Mouse (Mus musculus) mouse embryonic stem cell (cell line): ENCODE measurements around the gene Pck1.

Experiments used
- in situ Hi-C, 2 experiments: fragments of 300-500 bp; cut with MboI; formaldehyde crosslinking; loops; 1 replicate in 1 of 2; 3 replicates in 1 of 2; pipeline ENCODE4 v1.14.3; 2019 to 2020; ENCODE audit warnings: low sequenced_read_pairs in 2 of 2, low pct_unique_long_range_greater_than_20kb in 1 of 2, mixed read lengths in 1 of 2; ENCODE audit not compliant: unreplicated experiment in 1 of 2

Gene Pck1

DNA sequence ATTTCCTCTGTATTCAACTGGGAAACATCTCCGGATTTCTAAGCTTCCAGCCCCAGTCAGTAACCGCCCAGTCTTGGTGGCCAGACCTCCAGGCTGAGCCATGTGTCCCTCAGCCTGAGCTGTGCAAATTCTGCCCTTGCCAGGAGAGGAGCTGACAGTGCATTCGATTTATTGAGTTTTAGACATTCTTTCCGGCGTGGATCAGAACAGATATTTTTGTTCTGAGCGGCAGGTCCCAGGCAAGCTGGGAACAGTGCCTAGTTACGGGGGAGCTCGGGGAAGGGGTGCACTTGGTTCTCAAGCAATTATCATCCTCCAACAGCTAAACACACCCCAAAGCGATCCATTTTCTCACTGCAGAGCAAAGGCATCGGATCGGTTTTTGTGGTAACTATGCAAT, 9.2 kb upstream of the Pck1 start:
- in situ Hi-C loops = no loop called here

DNA sequence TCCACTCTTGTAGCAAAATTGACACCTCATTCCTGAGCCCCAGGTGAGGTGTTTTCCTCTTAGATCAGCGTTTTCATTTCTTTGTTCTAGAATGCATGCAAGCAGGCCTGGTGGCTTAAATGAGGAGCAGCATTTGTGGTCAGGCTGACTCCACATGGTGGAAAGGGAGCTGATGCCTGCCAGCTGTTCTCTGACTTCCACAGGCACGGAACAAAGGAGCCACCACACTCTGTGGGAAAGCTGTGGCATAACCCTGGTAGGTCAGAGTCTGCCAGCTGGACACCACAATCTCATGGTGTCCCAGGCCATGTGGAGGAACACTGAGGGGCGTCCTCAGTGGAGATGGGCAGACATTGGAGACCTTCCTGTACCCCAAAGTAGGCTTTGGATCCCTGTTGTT, 7.0 kb upstream of the Pck1 start:
- in situ Hi-C loops = no loop called here

DNA sequence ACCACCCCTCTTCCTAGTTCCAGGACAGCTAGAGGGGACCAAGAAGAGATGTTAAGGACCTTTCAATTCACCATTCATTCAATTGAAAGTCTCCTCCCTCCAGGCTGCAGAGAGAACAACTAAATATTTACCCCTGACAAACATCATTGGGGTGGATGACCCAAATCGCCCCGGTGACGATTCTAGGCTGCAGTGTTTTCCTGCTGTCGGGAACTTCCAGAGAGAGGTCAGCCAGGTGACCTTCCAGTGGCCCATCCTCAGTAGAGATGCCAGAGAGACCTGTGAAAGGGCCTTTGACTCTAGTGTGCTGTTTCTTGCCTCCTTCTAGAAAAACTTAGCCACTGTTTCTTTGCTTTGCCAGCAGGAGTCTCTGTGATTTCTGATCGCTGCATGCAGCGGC, 6.1 kb upstream of the Pck1 start:
- in situ Hi-C loops = no loop called here

DNA sequence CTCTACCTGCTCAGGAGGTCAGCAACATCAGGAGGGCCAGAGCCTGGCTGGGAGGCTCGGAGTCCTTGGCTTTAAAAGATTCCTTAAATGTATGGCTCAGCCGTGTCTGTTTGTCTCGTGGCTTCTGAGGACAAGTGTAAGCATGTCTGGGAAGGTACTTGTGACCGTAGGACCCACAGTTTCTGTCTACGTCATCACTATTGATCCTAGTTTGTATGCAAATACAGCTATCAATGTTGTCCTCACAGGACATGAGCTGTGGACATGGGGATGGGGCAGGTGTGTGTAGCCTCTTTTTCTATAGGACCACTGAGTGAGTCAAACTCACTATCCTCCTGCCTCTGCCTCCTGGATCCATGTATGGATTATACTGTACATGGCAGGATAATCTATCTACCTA, 4.8 kb upstream of the Pck1 start:
- in situ Hi-C loops = no loop called here

DNA sequence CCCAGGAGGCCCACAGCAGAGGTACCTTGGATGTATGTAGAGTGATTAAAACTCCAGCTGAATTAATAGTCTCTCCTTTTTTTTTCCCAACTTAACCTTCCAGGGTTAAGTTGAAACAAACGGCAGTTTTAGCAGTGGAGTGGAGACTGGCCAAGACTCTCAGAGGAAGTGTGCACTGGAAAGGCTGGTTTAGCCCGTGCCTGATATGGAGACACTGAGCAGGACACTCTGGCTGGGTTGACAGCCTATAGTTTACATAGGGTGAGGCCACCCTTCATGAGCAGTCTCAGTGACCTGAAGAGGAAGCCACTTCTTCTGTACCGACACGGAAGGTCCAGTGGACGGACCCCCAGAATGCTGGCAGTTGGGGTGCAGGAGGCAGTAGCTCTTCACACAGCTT, 1.5 kb upstream of the Pck1 start:
- in situ Hi-C loops = no loop called here

DNA sequence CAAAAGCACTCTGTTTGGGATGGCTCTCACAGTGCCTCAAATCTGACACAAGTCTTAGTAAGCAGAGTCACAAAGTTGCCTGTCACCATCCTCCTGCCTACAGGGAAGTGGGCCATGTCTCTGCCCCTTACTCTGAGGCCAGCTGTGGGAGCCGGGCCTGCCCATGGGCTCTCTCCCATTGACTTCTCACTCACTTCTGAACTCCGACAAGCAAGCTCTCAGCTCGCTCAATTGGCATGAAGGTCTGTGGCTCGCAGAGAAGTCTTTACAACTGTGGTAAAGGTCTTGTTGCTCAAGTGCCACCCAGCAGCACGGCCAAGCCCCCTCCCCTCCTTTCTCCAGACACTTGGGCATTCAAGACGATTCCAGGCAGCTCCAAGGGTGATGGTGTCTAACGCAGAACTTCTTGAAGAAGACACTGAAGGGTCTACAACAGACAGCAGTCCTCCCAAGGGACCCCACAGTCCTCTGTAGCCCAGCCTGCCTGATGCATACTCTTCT, 1.0 kb upstream of the Pck1 start:
- in situ Hi-C loops = no loop called here

DNA sequence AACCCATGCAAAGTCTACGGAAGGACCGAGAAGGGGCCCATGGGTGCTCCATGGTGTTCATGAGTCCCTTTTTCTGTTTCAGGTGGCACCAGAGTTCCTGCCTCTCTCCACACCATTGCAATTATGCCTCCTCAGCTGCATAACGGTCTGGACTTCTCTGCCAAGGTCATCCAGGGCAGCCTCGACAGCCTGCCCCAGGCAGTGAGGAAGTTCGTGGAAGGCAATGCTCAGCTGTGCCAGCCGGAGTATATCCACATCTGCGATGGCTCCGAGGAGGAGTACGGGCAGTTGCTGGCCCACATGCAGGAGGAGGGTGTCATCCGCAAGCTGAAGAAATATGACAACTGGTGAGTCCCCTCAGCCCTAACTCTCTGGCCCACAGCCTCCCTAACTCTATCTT, 418 bp downstream of the Pck1 start:
- in situ Hi-C loops = no loop called here

DNA sequence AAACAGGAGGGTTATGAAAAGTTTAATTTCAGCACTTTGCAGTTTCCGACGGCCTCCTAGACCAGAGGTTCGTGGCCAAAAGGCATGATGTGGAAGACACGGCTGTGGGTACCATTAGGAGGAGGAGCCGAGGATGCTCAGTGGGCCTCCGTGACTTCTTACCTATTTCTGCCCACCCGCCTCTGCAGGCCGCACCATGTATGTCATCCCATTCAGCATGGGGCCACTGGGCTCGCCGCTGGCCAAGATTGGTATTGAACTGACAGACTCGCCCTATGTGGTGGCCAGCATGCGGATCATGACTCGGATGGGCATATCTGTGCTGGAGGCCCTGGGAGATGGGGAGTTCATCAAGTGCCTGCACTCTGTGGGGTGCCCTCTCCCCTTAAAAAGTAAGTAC, 1.7 kb downstream of the Pck1 start:
- in situ Hi-C loops = no loop called here

DNA sequence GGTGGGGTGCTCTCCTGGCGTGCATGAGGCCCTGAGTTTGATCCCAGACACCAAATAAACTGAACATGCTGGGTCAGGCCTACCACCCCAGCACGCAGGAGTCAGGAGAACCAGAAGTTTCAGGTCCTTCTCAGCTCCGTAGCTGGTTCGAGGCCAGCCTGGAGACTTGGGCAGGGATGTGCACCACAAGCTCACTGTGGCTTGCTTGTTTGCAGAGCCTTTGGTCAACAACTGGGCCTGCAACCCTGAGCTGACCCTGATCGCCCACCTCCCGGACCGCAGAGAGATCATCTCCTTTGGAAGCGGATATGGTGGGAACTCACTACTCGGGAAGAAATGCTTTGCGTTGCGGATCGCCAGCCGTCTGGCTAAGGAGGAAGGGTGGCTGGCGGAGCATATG, 2.1 kb downstream of the Pck1 start:
- in situ Hi-C loops = no loop called here

DNA sequence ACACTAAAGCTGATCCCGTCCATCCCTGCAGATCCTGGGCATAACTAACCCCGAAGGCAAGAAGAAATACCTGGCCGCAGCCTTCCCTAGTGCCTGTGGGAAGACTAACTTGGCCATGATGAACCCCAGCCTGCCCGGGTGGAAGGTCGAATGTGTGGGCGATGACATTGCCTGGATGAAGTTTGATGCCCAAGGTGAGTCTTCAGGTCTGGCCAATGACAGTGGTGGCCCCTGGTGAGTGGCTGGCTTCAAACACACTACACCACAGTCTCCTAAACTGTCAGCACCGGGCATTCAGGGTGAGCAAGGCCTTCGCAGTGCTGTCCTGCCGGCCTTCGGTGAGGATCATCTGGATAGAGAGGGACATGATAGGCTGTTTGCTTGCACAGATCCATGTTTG, 3.1 kb downstream of the Pck1 start:
- in situ Hi-C loops = no loop called here

DNA sequence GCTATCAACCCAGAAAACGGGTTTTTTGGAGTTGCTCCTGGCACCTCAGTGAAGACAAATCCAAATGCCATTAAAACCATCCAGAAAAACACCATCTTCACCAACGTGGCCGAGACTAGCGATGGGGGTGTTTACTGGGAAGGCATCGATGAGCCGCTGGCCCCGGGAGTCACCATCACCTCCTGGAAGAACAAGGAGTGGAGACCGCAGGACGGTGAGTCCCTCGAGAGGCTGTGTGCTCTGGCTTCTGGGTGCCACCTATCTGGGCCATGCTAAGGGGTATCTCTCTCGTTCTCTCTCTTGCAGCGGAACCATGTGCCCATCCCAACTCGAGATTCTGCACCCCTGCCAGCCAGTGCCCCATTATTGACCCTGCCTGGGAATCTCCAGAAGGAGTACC, 4.1 kb downstream of the Pck1 start:
- in situ Hi-C loops = no loop called here

DNA sequence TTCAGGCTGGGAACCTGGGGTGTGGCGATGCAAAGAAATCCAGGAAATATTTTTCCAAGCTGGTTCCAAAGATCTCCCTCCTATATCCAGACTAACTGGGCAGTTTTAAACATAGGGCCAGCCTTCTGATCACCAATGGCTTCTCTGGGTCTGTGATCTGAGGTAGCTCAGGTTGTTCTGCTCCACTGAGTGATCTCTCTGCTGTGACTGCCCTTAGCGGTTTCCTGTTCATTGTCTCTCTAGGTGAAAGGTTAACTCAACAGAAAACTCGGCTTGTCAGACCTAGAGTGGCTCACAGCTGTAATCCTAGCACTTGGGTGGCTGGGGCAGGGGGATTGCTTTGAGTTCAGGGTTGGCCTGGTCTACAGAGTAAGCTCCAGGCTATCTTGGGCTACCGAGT, 4.5 kb downstream of the Pck1 start:
- in situ Hi-C loops = no loop called here

DNA sequence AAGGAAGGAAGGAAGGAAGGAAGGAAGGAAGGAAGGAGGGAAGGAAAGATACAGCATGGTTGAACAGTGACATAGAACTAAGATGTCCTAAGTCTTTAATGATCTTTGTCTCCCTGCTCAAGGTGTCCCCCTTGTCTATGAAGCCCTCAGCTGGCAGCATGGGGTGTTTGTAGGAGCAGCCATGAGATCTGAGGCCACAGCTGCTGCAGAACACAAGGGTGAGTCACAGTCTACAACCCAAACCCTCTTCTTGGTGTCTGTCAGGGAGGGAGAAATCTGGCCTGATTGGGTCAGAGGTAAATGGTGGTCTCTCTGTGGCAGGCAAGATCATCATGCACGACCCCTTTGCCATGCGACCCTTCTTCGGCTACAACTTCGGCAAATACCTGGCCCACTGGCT, 5.0 kb downstream of the Pck1 start:
- in situ Hi-C loops = no loop called here

DNA sequence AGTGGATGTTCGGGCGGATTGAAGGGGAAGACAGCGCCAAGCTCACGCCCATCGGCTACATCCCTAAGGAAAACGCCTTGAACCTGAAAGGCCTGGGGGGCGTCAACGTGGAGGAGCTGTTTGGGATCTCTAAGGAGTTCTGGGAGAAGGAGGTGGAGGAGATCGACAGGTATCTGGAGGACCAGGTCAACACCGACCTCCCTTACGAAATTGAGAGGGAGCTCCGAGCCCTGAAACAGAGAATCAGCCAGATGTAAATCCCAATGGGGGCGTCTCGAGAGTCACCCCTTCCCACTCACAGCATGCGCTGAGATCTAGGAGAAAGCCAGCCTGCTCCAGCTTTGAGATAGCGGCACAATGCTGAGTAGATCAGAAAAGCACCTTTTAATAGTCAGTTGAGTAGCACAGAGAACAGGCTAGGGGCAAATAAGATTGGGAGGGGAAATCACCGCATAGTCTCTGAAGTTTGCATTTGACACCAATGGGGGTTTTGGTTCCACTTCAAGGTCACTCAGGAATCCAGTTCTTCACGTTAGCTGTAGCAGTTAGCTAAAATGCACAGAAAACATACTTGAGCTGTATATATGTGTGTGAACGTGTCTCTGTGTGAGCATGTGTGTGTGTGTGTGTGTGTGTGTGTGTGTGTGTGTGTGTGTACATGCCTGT, 5.7 kb downstream of the Pck1 start:
- in situ Hi-C loops = no loop called here

DNA sequence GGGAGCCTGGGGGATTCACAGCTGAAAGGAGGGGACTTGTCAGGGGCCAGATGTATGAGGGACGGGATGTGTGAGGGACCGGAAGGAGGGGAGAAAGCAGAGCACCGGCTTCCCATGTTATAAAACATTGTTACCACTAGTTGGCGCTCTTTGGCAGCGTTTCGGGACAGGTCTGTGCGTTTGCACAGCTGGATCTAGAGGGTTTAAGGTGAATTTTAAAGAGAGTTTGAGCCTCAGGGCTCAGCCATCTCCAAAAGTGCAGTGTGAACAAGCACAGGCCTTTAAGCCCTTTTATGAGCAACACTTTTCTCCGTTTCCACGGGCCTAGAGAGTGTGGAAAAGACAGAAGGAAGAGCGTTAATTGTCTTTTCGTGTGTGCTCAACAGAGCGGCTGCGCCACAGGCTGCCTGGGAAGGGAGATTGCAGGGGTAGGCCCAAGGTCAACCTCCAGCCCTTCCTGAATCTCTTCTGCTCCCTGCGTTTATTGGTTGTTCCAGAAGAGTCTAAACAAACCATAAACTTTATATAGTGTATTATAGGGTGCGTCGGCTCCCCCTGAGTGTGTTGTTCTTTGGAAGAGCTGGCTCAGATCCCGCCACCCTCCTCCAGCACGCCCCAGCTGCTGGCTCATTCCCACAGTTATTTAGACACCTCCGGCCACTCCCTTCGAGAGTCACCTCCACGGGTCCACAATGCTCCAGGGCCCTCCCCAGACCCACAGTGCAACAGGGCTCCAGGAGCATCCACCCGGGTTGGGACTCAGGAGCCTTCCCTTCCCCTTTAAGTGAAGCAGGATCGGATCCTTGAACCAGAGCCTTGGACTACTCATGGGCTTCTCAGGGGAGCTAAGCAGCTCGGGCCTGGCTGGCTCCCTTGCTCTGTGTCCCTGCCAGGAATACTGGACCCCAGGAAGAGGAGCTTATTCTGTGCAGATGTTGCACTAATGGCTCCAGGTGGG, 6.8 kb downstream of the Pck1 start:
- in situ Hi-C loops = no loop called here

DNA sequence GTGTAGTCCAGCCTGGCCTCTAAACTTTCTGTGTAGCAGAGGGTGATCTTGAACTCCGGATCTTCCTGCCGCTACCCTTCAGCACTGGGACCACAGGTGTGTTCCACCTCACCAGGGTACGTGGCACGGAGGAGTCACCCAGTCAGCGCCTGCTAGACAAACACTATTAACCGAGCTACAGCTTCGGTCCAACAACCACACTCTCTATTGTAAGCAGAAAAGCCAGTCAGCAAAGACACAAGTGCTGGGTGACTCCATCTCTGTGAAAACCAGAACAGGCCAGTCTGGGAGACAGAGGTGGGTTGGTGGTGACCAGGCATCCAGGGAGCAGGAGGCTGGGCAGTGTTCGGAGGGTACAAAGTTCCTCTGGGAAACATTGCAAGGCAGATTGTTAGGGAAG, 10.5 kb downstream of the Pck1 start:
- in situ Hi-C loops = no loop called here

DNA sequence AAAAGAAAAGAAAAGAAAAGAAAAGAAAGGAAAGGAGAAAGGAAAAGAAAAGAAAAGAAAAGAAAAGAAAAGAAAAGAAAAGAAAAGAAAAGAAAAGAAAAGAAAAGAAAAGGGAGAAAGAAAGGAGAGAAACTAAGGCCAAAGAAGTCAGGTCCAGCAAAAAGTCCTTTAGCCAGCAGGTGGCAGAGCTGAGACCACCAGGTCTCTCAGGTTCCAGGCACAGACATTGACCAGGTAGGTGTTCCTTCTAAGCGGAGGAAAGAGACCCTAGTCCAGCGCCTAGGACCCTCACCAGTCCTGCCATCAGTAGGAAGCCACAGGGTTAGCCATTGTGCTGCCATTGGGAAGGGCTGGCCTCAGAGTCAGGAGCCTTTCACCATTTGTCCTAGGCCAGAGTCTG, 11.5 kb downstream of the Pck1 start:
- in situ Hi-C loops = no loop called here

DNA sequence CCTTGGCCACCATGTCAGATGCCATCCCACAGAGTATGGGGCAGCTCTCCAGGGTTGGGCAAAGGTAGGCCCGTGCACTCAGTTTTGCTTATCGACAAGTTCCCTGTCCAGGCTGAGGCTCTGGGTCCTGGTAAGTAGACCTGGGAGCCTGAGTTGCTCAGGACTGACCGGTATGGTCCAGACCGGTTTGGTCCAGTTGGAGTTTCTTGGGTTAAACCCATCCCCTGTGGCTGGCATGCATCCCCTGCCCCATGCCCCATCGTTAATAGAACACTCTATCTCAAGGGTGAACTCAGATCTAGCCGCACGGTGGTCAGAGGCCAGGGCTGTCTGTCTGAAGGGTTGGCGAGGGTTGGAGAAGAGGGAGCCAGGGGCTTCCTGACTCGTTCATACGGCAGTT, 12.1 kb downstream of the Pck1 start:
- in situ Hi-C loops = no loop called here

DNA sequence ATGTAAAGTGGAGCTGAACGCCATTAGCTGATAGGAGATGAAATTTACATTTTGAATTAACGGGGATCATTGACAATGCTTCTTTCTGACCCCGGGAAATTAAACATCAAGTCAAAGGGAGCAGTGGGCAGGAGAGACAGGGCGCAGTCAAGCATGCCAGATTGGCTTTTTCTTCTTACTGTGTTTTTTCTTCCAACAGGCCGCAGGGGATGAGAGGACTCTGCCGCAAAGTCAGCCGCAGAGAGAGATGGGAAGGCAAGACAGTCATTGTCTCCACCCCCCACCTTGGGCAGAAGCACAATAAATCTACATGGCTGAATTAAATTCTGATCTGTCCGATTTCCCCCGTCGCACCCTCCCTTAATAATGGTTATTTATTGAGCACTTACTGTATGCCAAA, 12.5 kb downstream of the Pck1 start:
- in situ Hi-C loops = no loop called here

DNA sequence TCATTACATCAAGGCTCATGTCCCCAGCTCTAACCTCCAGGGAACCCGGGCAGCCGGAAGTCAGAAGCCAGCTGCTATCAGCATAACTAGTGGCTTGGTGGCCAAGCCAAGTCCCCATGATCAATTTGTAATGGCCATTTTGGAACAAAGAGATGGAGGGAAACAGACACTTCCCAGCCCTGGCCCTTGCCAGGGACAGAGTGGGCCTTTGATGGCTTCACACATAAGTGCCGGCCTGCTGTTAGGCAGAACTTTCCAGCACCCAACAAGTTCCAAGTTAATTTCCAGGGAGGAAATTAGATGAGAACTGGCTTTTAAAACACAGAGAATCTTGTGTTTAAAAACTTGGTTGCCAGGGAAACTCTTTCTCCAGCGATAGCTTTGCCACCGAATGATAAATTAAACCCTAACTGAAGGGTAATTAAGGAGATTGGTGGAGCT, 15.6 kb downstream of the Pck1 start:
- in situ Hi-C loops = no loop called here
